Mouse (Mus musculus) erythroid progenitor cell, adult 5-6 weeks (primary cell): ENCODE measurements around the gene Washc3. TPM values are rescaled to one million over a fixed set of nuclear protein-coding genes. Genes with fewer than 3 reads are reported as not detected.
A peak's percentile ranks its signal among the peaks of the same experiment; 100 is the strongest.

Source experiments
- ATAC-seq: replicated peaks from 2 replicates; pipeline ENCODE4 v1.8.0; 2016; ENCODE audit warnings: moderate number of reproducible peaks, mild to moderate bottlenecking, moderate TSS enrichment, inconsistent platforms; ENCODE audit not compliant: poor library complexity, low FRiP score, severe bottlenecking
- total RNA-seq, 2 experiments: library from RNA; stranded (forward) in 1 of 2; stranded (reverse) in 1 of 2; fragments of 150-400 nt in 1 of 2; fragments of 186-747, 209-891 nt in 1 of 2; gene quantifications; 2 replicates each; pipeline versions ENCODE4 v1.2.3 to v1.2.4; 2015 to 2017; ENCODE audit warnings: low replicate concordance in 2 of 2

Gene Washc3
- total RNA-seq (2015; ENCODE audit: low replicate concordance) (22.3 and 31.4 TPM in 2 replicates), total RNA-seq (2017; ENCODE audit: low replicate concordance) (12.2 TPM in 1 of 2 replicates, not detected in the other)

GRCm38 (mm10) chr10:88200951-88201638 lies at the start of gene Washc3:
Washc3 (plus strand) TSS chr10:88201093.
- ATAC-seq, result peak; percentile 98

- ATAC-seq, result no peak
Measured at GRCm38 (mm10) chr10:88151658-88152057, 49.2 kb upstream of the Washc3 start.

GRCm38 (mm10) chr10:88162096-88162495 lies 38.8 kb upstream of the Washc3 start:
- ATAC-seq, result no peak

GRCm38 (mm10) chr10:88162676-88163075 lies 38.2 kb upstream of the Washc3 start:
- ATAC-seq, result no peak

- no peak for ATAC-seq
Measured at GRCm38 (mm10) chr10:88166158-88166557, 34.7 kb upstream of the Washc3 start.

GRCm38 (mm10) chr10:88167438-88168077 lies 33.3 kb upstream of the Washc3 start:
- ATAC-seq, result no peak

- ATAC-seq, result no peak
Measured at GRCm38 (mm10) chr10:88200541-88200940, 352 bp upstream of the Washc3 start.

- no peak for ATAC-seq
Measured at GRCm38 (mm10) chr10:88201650-88202049, 757 bp downstream of the Washc3 start.

- ATAC-seq, result no peak
Measured at GRCm38 (mm10) chr10:88202581-88202980, 1.7 kb downstream of the Washc3 start.

- ATAC-seq, result no peak
Measured at GRCm38 (mm10) chr10:88203236-88203635, 2.3 kb downstream of the Washc3 start.

- ATAC-seq, result no peak
Measured at GRCm38 (mm10) chr10:88212644-88213043, 11.8 kb downstream of the Washc3 start.

- no peak for ATAC-seq
Measured at GRCm38 (mm10) chr10:88214800-88215514, 14.1 kb downstream of the Washc3 start.

GRCm38 (mm10) chr10:88218161-88218560 lies 17.3 kb downstream of the Washc3 start:
- ATAC-seq, result no peak

GRCm38 (mm10) chr10:88221718-88222117 lies 20.8 kb downstream of the Washc3 start:
- no peak for ATAC-seq

- no peak for ATAC-seq
Measured at GRCm38 (mm10) chr10:88225421-88225820, 24.5 kb downstream of the Washc3 start.

GRCm38 (mm10) chr10:88227962-88228361 lies 27.1 kb downstream of the Washc3 start:
- no peak for ATAC-seq

GRCm38 (mm10) chr10:88228521-88229017 lies 27.7 kb downstream of the Washc3 start:
- ATAC-seq, result no peak

- ATAC-seq, result no peak
Measured at GRCm38 (mm10) chr10:88231671-88232070, 30.8 kb downstream of the Washc3 start.

- ATAC-seq, result no peak
Measured at GRCm38 (mm10) chr10:88232765-88233164, 31.9 kb downstream of the Washc3 start.

GRCm38 (mm10) chr10:88244681-88245080 lies 43.8 kb downstream of the Washc3 start:
- ATAC-seq, result no peak

- no peak for ATAC-seq
Measured at GRCm38 (mm10) chr10:88250300-88250699, 49.4 kb downstream of the Washc3 start.
